Mouse (Mus musculus): ENCODE measurements at regions not wholly inside any gene's neighbourhood (a gene's known extent, or its start where the extent isn't known, plus 50 kb on each side); places are given as distances from the start of the nearest gene placed in this dataset.

GRCm38 (mm10) chr15:25536451-25537334 is 85.6 kb upstream of the Myo10 start:
- H3K27ac ChIP-seq = no peak overlapping the region
- peaks cover 7% of the 10 kb centered on the region for H3K4me1 ChIP-seq (ENCODE audit: control insufficient read depth, insufficient read depth, low read length)
- no peak overlapping the region for H3K4me3 ChIP-seq
- H3K79me2 ChIP-seq (replicated peaks; ENCODE audit: control insufficient read depth, insufficient read depth, low read length) = no peaks in the 10 kb centered on the region
- WGBS = 72% methylated on average over 22 of the region's 22 CpGs
- TF ChIP-seq CTCF (IDR thresholded peaks at IDR 0.05) = no peak
- intact Hi-C loops (cut with DNase I) = no loop called here
- no peaks in the 10 kb centered on the region for H3K36me3 ChIP-seq (ENCODE audit: control insufficient read depth, insufficient read depth, low read length)
- no peaks in the 10 kb centered on the region for H3K27me3 ChIP-seq (ENCODE audit: control insufficient read depth, insufficient read depth, low read length)
- no peak for DNase-seq
- H3K9ac ChIP-seq (ENCODE audit: low read depth, low read length) = no peak overlapping the region

GRCm38 (mm10) chr15:25539344-25540176 is 82.8 kb upstream of the Myo10 start:
- H3K79me2 ChIP-seq (replicated peaks; ENCODE audit: control insufficient read depth, insufficient read depth, low read length) = no peaks in the 10 kb centered on the region
- H3K9ac ChIP-seq (ENCODE audit: low read depth, low read length) = peak overlapping the region; percentile 48; the same call in 1 of the 2 replicates
- peak in 1 of 2 experiments; percentile 23 for DNase-seq
- intact Hi-C loops (cut with DNase I) = loop anchor here (2.0 kb wide), 1 partner anchor 15 kb away; no protein-coding TSS in a partner anchor
- H3K4me3 ChIP-seq = no peak overlapping the region
- peak overlapping the region; percentile 83 for H3K27ac ChIP-seq
- no peak for TF ChIP-seq EP300 (IDR thresholded peaks at IDR 0.05; ENCODE audit: insufficient read depth, low read depth, low read length)
- no peak for TF ChIP-seq CTCF (IDR thresholded peaks at IDR 0.05)
- H3K36me3 ChIP-seq (ENCODE audit: control insufficient read depth, insufficient read depth, low read length) = no peaks in the 10 kb centered on the region
- H3K27me3 ChIP-seq (ENCODE audit: control insufficient read depth, insufficient read depth, low read length) = no peaks in the 10 kb centered on the region
- H3K4me1 ChIP-seq (ENCODE audit: control insufficient read depth, insufficient read depth, low read length) = peaks cover 13% of the 10 kb centered on the region
- 42% methylated on average over 20 of the region's 20 CpGs for WGBS

DNA sequence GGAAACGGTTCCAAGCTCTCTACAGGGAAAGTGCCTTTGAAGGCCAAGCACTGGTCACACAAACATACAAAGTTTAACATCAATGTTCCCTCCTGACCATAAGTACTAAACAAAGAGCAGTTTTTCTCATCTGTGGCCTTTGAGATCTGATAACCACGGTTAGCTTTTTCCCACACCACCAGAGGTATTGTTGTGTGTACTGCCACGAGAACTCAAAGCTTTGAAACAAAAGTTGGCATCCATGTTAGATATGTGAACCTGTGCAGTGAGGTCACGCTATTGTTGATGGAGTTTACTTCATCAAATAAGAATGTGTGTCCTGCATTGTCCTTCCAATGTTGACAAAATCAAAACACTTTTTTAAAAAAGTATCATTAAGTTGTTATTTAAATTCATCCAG is 79.9 kb upstream of the Myo10 start:
- intact Hi-C loops (cut with DNase I) = no loop called here
- Histone ChIP-seq H3K27me3 (ENCODE audit: control insufficient read depth, insufficient read depth, low read length) (no peaks in the 10 kb centered on the region), H3K79me2 (replicated peaks; ENCODE audit: control insufficient read depth, insufficient read depth, low read length) (no peaks in the 10 kb centered on the region), H3K36me3 (ENCODE audit: control insufficient read depth, insufficient read depth, low read length) (peaks cover 1% of the 10 kb centered on the region; the same call in 1 of the 2 replicates), H3K4me3 (no peak overlapping the region), H3K4me1 (ENCODE audit: control insufficient read depth, insufficient read depth, low read length) (peaks cover 20% of the 10 kb centered on the region), H3K9ac (ENCODE audit: low read depth, low read length) (no peak overlapping the region), H3K27ac (peak overlapping the region; percentile 85)
- 51% methylated on average over 4 of the region's 4 CpGs for WGBS
- TF ChIP-seq EP300 (IDR thresholded peaks at IDR 0.05; ENCODE audit: insufficient read depth, low read depth, low read length) = no peak
- TF ChIP-seq CTCF (IDR thresholded peaks at IDR 0.05) = no peak
- peak; percentile 32; the same call in 1 of the 2 replicates for TF ChIP-seq POLR2A (IDR thresholded peaks at IDR 0.05; ENCODE audit: insufficient read depth, low read depth, low read length)
- DNase-seq = no peak

- peaks cover 1% of the 10 kb centered on the region; the same call in 1 of the 2 replicates for H3K36me3 ChIP-seq (ENCODE audit: control insufficient read depth, insufficient read depth, low read length)
- intact Hi-C loops (cut with DNase I) = loop anchor here (1.0 kb wide), 2 partner anchors 34 to 74 kb away; no protein-coding TSS in a partner anchor
- WGBS = 35% methylated on average over 4 of the region's 4 CpGs
- peaks cover 15% of the 10 kb centered on the region for H3K4me1 ChIP-seq (ENCODE audit: control insufficient read depth, insufficient read depth, low read length)
- H3K9ac ChIP-seq (ENCODE audit: low read depth, low read length) = no peak overlapping the region
- peak overlapping the region; percentile 76 for H3K27ac ChIP-seq
- H3K4me3 ChIP-seq = no peak overlapping the region
- no peaks in the 10 kb centered on the region for H3K79me2 ChIP-seq (replicated peaks; ENCODE audit: control insufficient read depth, insufficient read depth, low read length)
- DNase-seq = peak in 1 of 2 experiments; percentile 6
- no peaks in the 10 kb centered on the region for H3K27me3 ChIP-seq (ENCODE audit: control insufficient read depth, insufficient read depth, low read length)
- TF ChIP-seq EP300 (IDR thresholded peaks at IDR 0.05; ENCODE audit: insufficient read depth, low read depth, low read length) = 0 out of 2 replicates have a peak, but pooled peaks have one; percentile 30
- no peak for TF ChIP-seq CTCF (IDR thresholded peaks at IDR 0.05)
- TF ChIP-seq POLR2A (IDR thresholded peaks at IDR 0.05; ENCODE audit: insufficient read depth, low read depth, low read length) = peak; percentile 14; the same call in 1 of the 2 replicates
Measured at GRCm38 (mm10) chr15:25546185-25546584, 76.1 kb upstream of the Myo10 start.

DNA sequence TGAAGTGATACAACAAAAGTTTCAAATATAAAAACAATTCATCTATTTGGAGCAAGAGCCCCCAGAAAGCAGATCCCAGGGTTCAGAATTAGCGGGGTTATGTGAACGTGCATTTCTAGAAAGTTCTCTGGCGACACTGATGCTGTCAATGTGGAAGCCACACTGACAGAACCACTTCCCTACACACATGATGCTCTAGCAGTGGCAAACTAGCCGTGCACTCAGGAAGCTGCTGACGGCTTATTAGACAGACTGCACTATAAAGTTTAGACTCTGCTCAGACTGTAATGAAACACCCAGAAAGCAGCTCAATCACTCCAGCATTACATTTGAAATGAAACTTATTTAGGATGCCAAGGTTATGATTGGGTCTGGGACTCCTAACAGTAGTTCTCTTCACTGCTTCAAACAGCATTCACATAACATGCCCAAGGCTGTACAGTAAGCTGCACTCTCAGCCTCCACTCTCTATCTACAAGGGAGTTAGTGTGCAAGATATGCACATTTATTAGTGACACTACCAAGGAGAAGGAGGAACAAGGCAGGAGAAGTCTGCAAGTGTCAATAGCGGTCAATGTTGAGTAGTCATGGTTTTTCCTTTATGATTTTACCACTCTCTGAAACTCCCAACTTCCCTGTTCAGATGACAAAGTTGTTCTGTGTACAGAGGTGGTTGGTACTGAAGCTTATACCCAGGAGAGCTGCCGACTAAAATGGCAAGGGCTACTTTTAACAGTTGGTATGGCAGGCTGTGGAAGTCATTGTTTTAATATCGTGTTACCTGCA is 71.9 kb upstream of the Myo10 start:
- H3K36me3 ChIP-seq (ENCODE audit: control insufficient read depth, insufficient read depth, low read length) = peaks cover 1% of the 10 kb centered on the region; the same call in 1 of the 2 replicates

More for the DNA sequence above, 71.9 kb upstream of the Myo10 start:
- H3K27me3 ChIP-seq (ENCODE audit: control insufficient read depth, insufficient read depth, low read length) = no peaks in the 10 kb centered on the region
- intact Hi-C loops (cut with DNase I) = no loop called here
- H3K9ac ChIP-seq (ENCODE audit: low read depth, low read length) = no peak overlapping the region
- WGBS = 80% methylated on average over 8 of the region's 8 CpGs
- no peak overlapping the region for H3K27ac ChIP-seq
- H3K79me2 ChIP-seq (replicated peaks; ENCODE audit: control insufficient read depth, insufficient read depth, low read length) = no peaks in the 10 kb centered on the region
- TF ChIP-seq POLR2A (IDR thresholded peaks at IDR 0.05; ENCODE audit: insufficient read depth, low read depth, low read length) (no peak), CTCF (IDR thresholded peaks at IDR 0.05) (no peak), EP300 (IDR thresholded peaks at IDR 0.05; ENCODE audit: insufficient read depth, low read depth, low read length) (no peak)
- H3K4me3 ChIP-seq = no peak overlapping the region
- peaks cover 6% of the 10 kb centered on the region for H3K4me1 ChIP-seq (ENCODE audit: control insufficient read depth, insufficient read depth, low read length)
- DNase-seq = no peak
